ENCODE assay signal across 8 mouse cellular contexts in the genomic region with DNA sequence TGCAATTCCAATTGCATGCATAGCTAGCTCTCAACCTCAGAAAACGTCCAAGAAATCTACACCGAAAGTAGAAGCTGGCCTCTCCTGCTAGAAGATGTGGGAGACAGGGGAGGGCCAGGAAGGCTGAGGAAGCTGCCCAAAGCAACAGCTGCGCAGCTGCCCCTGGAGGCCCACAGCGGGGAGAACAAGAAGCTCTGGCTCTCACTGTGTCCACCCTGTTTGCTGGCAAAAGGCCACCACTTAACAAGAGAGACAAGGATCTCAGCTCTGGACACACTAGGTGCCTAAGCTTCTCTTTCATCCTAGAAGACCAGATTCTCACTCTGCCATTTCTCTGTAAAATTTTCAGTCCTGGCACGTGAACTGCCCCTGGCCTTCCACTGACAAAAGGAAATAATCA.
A peak's percentile ranks its signal among the peaks of the same experiment; 100 is the strongest.
DNase-seq lines count a peak whose midpoint lies in the region; ATAC-seq lines count a peak whose summit lies in the region.

No protein-coding gene starts in this region.

- H3K27ac ChIP-seq in liver, embryonic 13.5 days: peak overlapping the region; percentile 9; the same call in 1 of the 2 replicates
- no peak overlapping the region for H3K27ac ChIP-seq in liver, embryonic 12.5 days
- H3K27ac ChIP-seq in forebrain, embryonic 13.5 days: no peak overlapping the region

- ATAC-seq in liver, embryonic 13.5 days (ENCODE audit: low read depth): no peak
- no peak for ATAC-seq in liver, embryonic 12.5 days
- 0 out of 2 replicates have a peak, but pooled peaks have one; percentile 11 for ATAC-seq in forebrain, embryonic 13.5 days
- no peak for ATAC-seq in megakaryocyte-erythroid progenitor cell, adult 5-6 weeks (replicated peaks; ENCODE audit: low FRiP score, low TSS enrichment, poor library complexity, severe bottlenecking)

- no peak for DNase-seq in liver, embryonic 13.5 days
- DNase-seq in heart, adult 8-10 months (ENCODE audit: low spot score): peak; percentile 60
- peak; percentile 78 for DNase-seq in kidney, postnatal 10 days
- peak; percentile 44 for DNase-seq in ovary, postnatal 36 days (ENCODE audit: low spot score)
- DNase-seq in thymus, postnatal 0 days (ENCODE audit: low spot score): no peak

- H3K4me1 ChIP-seq in liver, embryonic 13.5 days (replicated peaks): no peaks in the 10 kb centered on the region; the same call in 1 of the 2 replicates
- 0 out of 2 replicates have a peak, but pooled peaks cover 4% of the 10 kb centered on the region for H3K4me1 ChIP-seq in liver, embryonic 12.5 days
- peaks cover 26% of the 10 kb centered on the region for H3K4me1 ChIP-seq in forebrain, embryonic 13.5 days

- no peak overlapping the region for H3K4me3 ChIP-seq in liver, embryonic 13.5 days (replicated peaks)
- no peak overlapping the region for H3K4me3 ChIP-seq in liver, embryonic 12.5 days
- H3K4me3 ChIP-seq in forebrain, embryonic 13.5 days: no peak overlapping the region

- H3K27me3 ChIP-seq in liver, embryonic 13.5 days: no peaks in the 10 kb centered on the region
- H3K27me3 ChIP-seq in liver, embryonic 12.5 days (replicated peaks): no peaks in the 10 kb centered on the region
- H3K27me3 ChIP-seq in forebrain, embryonic 13.5 days: no peaks in the 10 kb centered on the region

- 55% methylated on average over 5 of the region's 5 CpGs for WGBS in liver, embryonic 13.5 days (ENCODE audit: insufficient replicate concordance)
- 56% methylated on average over 5 of the region's 5 CpGs for WGBS in liver, embryonic 12.5 days (ENCODE audit: insufficient replicate concordance)
- 62% methylated on average over 5 of the region's 5 CpGs for whole genome bisulfite sequencing in forebrain, embryonic 13.5 days

- no peaks in the 10 kb centered on the region for H3K9me3 ChIP-seq in liver, embryonic 13.5 days (replicated peaks)
- no peaks in the 10 kb centered on the region for H3K9me3 ChIP-seq in liver, embryonic 12.5 days (replicated peaks)
- no peaks in the 10 kb centered on the region for H3K9me3 ChIP-seq in forebrain, embryonic 13.5 days (replicated peaks)

- H3K36me3 ChIP-seq in liver, embryonic 13.5 days: peaks cover 3% of the 10 kb centered on the region; the same call in 1 of the 2 replicates
- peaks cover 13% of the 10 kb centered on the region for H3K36me3 ChIP-seq in liver, embryonic 12.5 days
- H3K36me3 ChIP-seq in forebrain, embryonic 13.5 days (ENCODE audit: poor library complexity, severe bottlenecking): peaks cover 15% of the 10 kb centered on the region

- H3K4me2 ChIP-seq in liver, embryonic 13.5 days: no peak overlapping the region
- no peak overlapping the region for H3K4me2 ChIP-seq in liver, embryonic 12.5 days
- no peak overlapping the region for H3K4me2 ChIP-seq in forebrain, embryonic 13.5 days

- H3K9ac ChIP-seq in liver, embryonic 13.5 days: no peak overlapping the region
- H3K9ac ChIP-seq in liver, embryonic 12.5 days: no peak overlapping the region
- no peak overlapping the region for H3K9ac ChIP-seq in forebrain, embryonic 13.5 days

Comparison
In these comparisons a context has a peak if more than half of its experiments do, and no peak if none do; other contexts are left out.
1. DNase-seq: peak in heart, adult 8-10 months (single experiment), kidney, postnatal 10 days (single experiment) and ovary, postnatal 36 days (single experiment); none in liver, embryonic 13.5 days (single experiment) and thymus, postnatal 0 days (single experiment).